Mouse (Mus musculus): ENCODE measurements around the gene Usp34.
"Not testable (repeated sequence)": the region's sequence is repeated elsewhere in the genome, so short reads cannot be mapped to it uniquely, and the experiment has no call there.

The Usp34 gene

DNA sequence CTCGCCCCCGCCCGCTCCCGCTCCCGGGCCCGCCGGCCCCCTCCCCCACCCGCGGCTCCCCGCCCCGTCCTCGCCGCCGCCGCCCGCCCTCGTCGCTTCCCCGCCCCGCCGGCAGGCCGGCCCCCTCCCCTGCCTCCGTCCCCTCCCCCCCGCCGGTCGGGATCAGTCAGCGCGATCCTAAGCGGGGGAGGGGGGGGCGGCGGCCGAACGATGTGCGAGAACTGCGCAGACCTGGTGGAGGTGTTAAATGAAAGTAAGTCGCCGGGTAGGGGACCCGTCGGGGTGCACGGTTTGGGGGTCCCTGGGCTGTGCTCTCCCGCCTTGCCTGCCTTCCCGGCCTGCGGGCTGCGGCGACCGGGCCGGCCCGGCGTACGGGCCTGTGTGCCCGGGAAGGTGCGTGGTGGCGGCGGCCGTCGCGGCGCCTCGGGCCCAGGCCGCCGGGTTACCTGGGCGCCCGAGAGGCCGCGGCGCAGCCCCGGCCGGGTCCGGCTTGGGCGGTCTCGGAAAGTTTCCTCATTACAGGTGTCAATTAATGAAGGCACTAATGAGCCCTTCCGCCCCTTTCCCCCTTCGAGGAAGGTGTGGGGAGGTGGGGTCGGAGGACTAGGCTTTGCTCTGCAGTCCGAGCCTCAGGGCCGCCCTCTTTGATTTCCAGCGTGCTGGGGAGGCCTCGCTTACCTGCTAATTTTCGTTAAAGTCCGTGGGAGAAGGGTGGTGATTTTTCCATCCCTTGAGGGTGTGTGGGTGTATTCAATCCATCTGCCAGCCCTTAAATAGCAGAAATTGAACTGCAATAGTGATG lies at the start of gene Usp34:
TSS of gene Usp34 (plus strand) at position 132 of the 802 bp plus-strand sequence.
- DNase-seq (ENCODE audit: low spot score in 2 of 2), result peak; percentile 36 to 37

DNA sequence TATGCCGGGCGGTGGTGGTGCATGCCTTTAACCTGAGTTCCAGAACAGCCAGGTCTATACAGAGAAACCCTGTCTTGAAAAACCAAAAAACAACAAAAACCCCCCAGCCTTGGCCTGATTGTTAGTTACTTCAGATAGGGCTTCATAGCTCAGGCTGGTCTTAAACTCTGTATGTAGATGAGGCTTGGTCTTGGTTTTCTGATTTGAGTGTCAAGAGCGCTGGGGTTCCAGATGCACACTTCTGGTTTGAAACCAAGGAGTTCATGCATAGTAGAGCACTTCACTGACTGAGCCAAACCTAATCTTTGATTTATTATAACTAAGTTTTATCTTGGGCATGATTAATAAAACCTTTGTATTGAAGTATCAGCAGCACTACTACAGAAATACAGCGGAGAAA lies 47.6 kb upstream of the Usp34 start:
- no peak for DNase-seq (ENCODE audit: low spot score in 2 of 2)

GRCm38 (mm10) chr11:23259481-23259880 lies 47.2 kb upstream of the Usp34 start:
- DNase-seq (ENCODE audit: low spot score in 2 of 2), result no peak

GRCm38 (mm10) chr11:23260186-23260585 lies 46.5 kb upstream of the Usp34 start:
- no peak for DNase-seq (ENCODE audit: low spot score in 2 of 2)

- no peak for DNase-seq (ENCODE audit: low spot score in 2 of 2)
Observed at GRCm38 (mm10) chr11:23261490-23261889, 45.2 kb upstream of the Usp34 start.

- no peak for DNase-seq (ENCODE audit: low spot score in 2 of 2)
Observed at GRCm38 (mm10) chr11:23264949-23265348, 41.7 kb upstream of the Usp34 start.

- no peak for DNase-seq (ENCODE audit: low spot score in 2 of 2)
Observed at GRCm38 (mm10) chr11:23271770-23272724, 34.6 kb upstream of the Usp34 start.

- no peak for DNase-seq (ENCODE audit: low spot score in 2 of 2)
Observed at GRCm38 (mm10) chr11:23275780-23276179, 30.9 kb upstream of the Usp34 start.

GRCm38 (mm10) chr11:23284469-23284868 lies 22.2 kb upstream of the Usp34 start:
- DNase-seq (ENCODE audit: low spot score in 2 of 2), result no peak

GRCm38 (mm10) chr11:23288866-23289265 lies 17.8 kb upstream of the Usp34 start:
- DNase-seq (ENCODE audit: low spot score in 2 of 2), result not testable (repeated sequence)

GRCm38 (mm10) chr11:23297379-23297778 lies 9.3 kb upstream of the Usp34 start:
- no peak for DNase-seq (ENCODE audit: low spot score in 2 of 2)

DNA sequence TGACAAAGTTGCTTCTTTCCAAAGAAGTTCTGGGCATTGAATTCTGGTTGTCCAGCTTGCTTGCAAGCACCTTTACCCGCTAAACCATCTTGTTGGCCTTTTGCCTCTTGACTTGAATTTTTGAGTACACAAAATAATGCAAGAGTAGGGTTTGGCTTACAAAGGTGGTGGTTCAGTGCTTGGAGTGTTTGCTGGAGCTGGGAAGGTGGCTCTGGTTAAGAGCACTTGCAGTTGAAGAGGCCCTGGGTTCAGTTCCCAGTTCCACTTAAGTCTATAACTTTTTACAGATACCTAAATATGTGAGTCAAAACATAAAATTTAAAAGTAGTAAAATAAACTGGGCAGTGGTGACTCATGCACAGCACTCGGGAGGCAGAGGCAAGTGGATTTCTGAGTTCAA lies 8.4 kb upstream of the Usp34 start:
- no peak for DNase-seq (ENCODE audit: low spot score in 2 of 2)

GRCm38 (mm10) chr11:23299910-23300309 lies 6.8 kb upstream of the Usp34 start:
- no peak for DNase-seq (ENCODE audit: low spot score in 2 of 2)

- DNase-seq (ENCODE audit: low spot score in 2 of 2), result no peak
Observed at GRCm38 (mm10) chr11:23303126-23303525, 3.6 kb upstream of the Usp34 start.

- not testable (repeated sequence) for DNase-seq (ENCODE audit: low spot score in 2 of 2)
Observed at GRCm38 (mm10) chr11:23305101-23305672, 1.5 kb upstream of the Usp34 start.

GRCm38 (mm10) chr11:23305673-23306608 lies 754 bp upstream of the Usp34 start:
- DNase-seq (ENCODE audit: low spot score in 2 of 2), result peak; percentile 95

DNA sequence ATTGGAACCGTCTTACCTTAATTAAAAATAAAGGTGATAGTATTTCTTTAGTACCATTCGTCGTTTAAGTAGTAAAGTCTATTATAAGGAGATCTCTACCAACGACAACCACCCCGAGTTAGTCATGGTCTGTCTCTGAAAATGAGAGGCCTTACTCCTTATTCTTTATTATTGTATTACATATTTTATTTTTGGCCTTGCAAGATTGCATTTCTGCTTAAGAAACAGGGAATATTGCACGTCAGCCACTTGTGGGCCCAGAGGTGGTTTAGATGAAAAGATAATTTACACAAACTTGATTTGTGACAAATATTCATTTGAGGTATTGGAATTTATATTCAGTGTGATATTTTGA lies 848 bp downstream of the Usp34 start:
- no peak for DNase-seq (ENCODE audit: low spot score in 2 of 2)

GRCm38 (mm10) chr11:23313496-23313895 lies 6.8 kb downstream of the Usp34 start:
- no peak for DNase-seq (ENCODE audit: low spot score in 2 of 2)

DNA sequence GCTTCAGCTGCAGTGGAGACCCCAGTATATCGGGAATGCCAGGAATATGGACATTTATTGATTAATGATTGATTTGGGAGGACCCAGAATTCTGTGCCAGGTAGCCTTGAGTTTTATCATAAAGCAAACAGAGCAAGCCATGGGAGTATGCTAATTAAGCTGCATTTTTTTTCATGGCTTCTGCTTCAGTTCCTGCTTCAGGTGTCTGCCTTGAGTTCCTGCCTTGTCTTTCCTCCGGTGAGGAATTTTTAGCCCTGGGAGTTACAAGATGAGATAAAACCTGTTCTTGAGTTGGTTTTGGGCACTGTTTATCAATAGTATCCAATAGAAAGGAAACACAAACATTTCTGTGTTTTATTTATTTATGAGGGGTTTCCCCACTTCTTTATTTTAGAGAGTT lies 22.7 kb downstream of the Usp34 start:
- DNase-seq (ENCODE audit: low spot score in 2 of 2), result no peak

DNA sequence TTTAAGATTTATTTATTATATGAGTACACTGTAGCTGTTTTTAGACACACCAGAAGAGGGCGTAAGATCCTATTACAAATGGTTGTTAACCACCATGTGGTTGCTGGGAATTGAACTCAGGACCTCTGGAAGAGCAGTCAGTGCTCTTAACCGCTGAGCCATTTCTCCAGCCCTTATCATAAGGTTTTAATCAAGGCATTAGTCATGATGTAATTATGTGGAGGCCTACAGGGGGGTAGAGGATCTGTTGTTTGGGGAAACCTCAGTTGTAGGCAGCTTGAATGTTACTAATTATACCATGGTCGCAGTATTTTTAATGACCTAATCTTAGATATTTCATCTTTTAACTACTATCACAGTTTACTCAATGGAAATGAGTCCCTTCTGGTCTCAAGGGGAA lies 25.4 kb downstream of the Usp34 start:
- no peak for DNase-seq (ENCODE audit: low spot score in 2 of 2)

GRCm38 (mm10) chr11:23335160-23335559 lies 28.5 kb downstream of the Usp34 start:
- DNase-seq (ENCODE audit: low spot score in 2 of 2), result no peak
